Mouse (Mus musculus) heart, adult 2 months (tissue): ENCODE data around the gene N4bp1.

ENCODE experiments used
- CTCF ChIP-seq: fragments of 200-600 bp; IDR thresholded peaks from 2 replicates; pipeline ENCODE4 v1.8.1; 2022; ENCODE audit warnings: antibody characterized with exemption, mild to moderate bottlenecking, moderate library complexity
- POLR2A ChIP-seq: fragments of 200-500 bp; IDR thresholded peaks from 2 replicates; pipeline ENCODE4 v1.6.1; 2011; ENCODE audit warnings: mild to moderate bottlenecking, low read depth, low read length, control low read depth; ENCODE audit not compliant: insufficient read depth

DNA sequence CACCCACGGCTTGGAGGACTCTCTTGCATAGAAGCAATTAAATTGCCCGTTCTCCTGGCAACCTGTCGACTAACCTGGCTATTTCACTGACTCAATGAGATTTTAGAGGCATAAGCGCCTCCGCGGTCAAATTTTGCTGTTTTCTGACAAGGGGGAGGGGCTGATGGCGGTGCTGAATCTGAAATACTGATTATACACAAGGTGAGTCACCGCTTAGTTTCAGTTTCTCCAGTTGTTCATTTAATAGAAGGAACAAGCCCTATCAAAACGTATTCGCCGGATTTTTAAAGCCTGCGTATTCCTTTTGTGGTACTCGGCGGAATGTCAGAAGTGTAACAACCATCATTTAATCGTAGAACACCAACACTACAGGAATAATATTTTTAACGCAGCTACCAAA, 991 bp downstream of the N4bp1 start:
- no peak for TF ChIP-seq CTCF
- no peak for TF ChIP-seq POLR2A
